Mouse (Mus musculus): ENCODE data around the gene Uts2r.

The Uts2r gene

GRCm38 (mm10) chr11:121163751-121164150 lies 3.7 kb downstream of the Uts2r start:
- no peak for DNase-seq (ENCODE audit: low spot score in 2 of 2)

DNA sequence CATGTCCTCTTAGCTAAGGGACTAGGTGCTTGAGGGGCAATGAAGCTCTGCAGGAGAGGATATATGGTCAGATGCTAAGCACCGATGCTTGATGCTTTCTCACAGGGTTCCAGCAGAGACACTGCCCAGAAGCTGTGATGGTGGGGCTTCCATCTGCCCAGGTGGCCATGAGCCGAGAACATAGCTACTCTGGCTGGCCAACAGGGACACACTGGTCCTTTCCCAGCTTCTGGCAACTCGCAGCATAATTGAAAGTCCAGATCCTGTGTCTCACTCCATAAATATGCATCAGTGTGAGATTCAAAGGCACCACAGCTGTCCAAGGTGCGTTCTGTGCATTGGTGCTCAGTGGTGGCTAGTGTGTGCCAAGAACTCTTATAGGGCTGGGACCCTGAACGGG lies 13.1 kb downstream of the Uts2r start:
- DNase-seq (ENCODE audit: low spot score in 2 of 2) = no peak

GRCm38 (mm10) chr11:121174234-121174633 lies 14.2 kb downstream of the Uts2r start:
- DNase-seq (ENCODE audit: low spot score in 2 of 2) = no peak

- peak; percentile 34 to 79 for DNase-seq (ENCODE audit: low spot score in 2 of 2)
These were observed 16.5 kb downstream of the Uts2r start for GRCm38 (mm10) chr11:121176285-121177270.

GRCm38 (mm10) chr11:121189681-121190080 lies 29.6 kb downstream of the Uts2r start:
- DNase-seq (ENCODE audit: low spot score in 2 of 2) = no peak

GRCm38 (mm10) chr11:121192742-121193141 lies 32.7 kb downstream of the Uts2r start:
- no peak for DNase-seq (ENCODE audit: low spot score in 2 of 2)

GRCm38 (mm10) chr11:121193415-121193814 lies 33.3 kb downstream of the Uts2r start:
- DNase-seq (ENCODE audit: low spot score in 2 of 2) = no peak

- no peak for DNase-seq (ENCODE audit: low spot score in 2 of 2)
These were observed 38.6 kb downstream of the Uts2r start for GRCm38 (mm10) chr11:121198622-121199021.

- no peak for DNase-seq (ENCODE audit: low spot score in 2 of 2)
These were observed 39.8 kb downstream of the Uts2r start for GRCm38 (mm10) chr11:121199851-121200250.

DNA sequence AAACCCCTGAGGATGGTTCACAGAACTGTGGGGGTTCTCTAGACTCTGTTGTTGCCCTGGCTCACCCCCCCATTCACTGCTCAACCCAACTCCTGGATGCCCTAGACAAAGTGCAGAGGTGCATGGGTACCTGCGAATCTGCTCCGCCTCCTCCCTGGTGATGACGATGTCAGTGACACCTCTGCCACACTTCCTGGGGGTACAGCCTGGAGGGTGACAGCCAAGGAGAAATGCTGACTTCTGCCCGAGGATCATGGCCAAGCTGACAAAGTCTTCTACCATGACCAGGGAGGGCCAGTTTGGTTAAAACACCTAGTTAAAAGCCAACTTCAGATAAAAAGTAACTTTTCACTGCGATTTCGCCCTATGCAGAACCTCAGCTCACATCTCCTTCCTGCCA lies 40.7 kb downstream of the Uts2r start:
- DNase-seq (ENCODE audit: low spot score in 2 of 2) = no peak

DNA sequence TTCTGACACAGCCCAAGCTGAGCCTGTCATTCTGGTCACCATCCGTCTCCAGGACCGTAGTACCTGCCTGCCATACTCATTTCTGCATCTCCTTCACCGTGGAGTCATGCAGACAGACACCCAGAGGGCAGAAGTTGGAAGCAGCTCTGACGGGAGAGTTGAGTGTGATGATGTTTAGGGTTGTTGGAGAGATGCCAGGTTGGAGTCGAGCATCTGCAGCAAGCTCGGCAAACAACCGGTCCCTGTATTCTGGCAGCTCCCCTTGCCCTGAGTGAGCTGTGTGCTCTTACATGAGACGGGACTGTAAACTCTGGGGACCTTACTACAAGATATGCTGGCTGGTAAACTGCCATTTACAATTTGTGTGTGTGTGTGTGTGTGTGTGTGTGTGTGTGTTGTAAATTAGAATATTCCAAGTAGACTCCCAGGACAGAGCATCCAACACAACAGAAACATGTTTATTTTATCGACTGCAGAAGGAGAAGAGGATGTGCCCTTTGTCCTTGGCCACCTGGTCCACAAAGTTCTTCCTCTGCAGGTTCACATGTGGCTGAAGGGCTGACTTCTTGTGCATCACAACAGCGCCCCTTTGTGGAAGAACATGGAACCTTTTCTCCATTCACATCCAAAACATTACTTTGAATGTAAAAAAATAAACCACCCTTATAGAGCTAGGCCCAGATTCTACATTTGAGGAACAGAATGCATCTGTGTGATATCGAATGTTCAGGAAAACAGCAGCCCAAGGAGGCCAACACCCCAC lies 41.5 kb downstream of the Uts2r start:
- peak in 1 of 2 experiments; percentile 28 for DNase-seq (ENCODE audit: low spot score in 2 of 2)

DNA sequence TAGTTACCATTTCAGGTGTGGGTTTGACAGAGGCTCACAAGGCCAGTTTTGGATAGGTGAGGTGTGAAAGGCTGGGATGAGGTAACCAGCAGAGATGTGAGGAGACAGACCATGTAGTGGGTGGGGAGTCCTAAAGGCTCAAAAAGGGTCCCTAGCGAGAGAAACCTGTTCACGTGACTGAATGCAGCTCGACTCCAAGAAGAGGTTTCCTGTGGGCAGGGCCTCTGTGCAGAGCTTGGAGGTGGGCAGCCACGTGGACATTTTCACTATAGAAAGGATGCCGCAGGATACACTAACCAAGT lies 43.7 kb downstream of the Uts2r start:
- no peak for DNase-seq (ENCODE audit: low spot score in 2 of 2)

DNA sequence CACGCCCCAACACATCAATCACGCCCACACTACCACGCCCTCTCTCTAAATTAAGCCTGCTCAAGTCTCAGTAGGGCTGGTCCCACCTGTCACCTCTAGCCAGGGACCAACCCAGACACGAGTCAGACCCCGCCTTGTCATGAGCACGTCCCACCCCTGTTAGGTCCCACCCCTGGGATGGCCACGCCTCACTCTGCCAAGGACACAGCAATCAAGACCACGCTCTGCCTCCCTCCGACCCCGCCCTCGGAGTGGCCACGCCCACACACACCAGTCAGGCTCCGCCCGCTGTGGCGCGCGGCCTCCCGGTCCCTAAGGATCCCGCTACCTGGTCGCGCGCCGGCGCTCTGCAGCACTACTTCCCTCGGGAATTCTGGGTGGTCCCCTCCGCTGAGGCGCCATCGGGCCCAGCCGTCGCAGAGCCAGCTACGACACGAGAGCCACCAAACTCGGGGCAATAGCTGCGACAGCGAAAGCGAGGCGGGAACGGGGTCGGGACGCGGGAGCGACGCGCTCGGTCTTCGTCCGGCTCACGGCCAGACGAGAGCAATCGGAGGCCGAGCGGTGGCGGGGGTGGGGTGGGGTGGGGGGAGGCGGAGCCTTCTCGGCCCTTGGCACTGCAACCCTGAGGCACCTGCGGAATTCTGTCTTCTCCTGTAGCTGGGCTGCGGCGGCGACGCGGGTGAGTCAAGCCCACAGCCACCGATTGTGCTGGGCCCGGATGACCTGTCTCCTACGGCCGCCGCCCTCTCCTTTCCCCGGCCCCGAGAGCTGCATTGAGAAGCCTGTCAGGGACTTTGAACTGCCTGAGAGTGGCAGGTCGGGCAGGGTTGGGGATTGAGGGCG lies 44.3 kb downstream of the Uts2r start, which contains the start of the genes Hexdc and Ogfod3:
Gene Hexdc (plus strand): TSS at position 273 of the 846 bp plus-strand sequence.
Gene Ogfod3 (minus strand): TSS at position 551 of the 846 bp plus-strand sequence.
- peak; percentile 96 to 97 for DNase-seq (ENCODE audit: low spot score in 2 of 2)

All from spleen, postnatal 4 days (tissue).